Comparison of ENCODE assay signal across 8 mouse cellular contexts in genomic region chr3:95687168-95687523, GRCm38 (mm10). TPM values are rescaled to one million over a fixed set of nuclear protein-coding genes. Genes with fewer than 3 reads are reported as not detected.
DNase-seq lines count a peak whose midpoint lies in the region; ATAC-seq and TF ChIP-seq lines count a peak whose summit lies in the region.

No protein-coding gene starts in this region.

- H3K4me3 ChIP-seq in left cerebral cortex, adult 2 months, result peak overlapping the region; percentile 50
- H3K4me3 ChIP-seq in forebrain, embryonic 11.5 days (ENCODE audit: low read depth, low read length), result peak overlapping the region; percentile 25
- peak overlapping the region; percentile 60 for H3K4me3 ChIP-seq in limb, embryonic 10.5 days
- peak overlapping the region; percentile 40 for H3K4me3 ChIP-seq in neural tube, embryonic 13.5 days

- H3K9ac ChIP-seq in forebrain, embryonic 11.5 days (ENCODE audit: low read length), result peak overlapping the region; percentile 37; the same call in 1 of the 2 replicates
- peak overlapping the region; percentile 64 for H3K9ac ChIP-seq in neural tube, embryonic 13.5 days

- peaks cover 9% of the 10 kb centered on the region for H3K4me1 ChIP-seq in forebrain, embryonic 11.5 days (replicated peaks; ENCODE audit: control insufficient read depth, insufficient read depth, low read length)
- H3K4me1 ChIP-seq in limb, embryonic 10.5 days, result peaks cover 64% of the 10 kb centered on the region
- H3K4me1 ChIP-seq in neural tube, embryonic 13.5 days (replicated peaks), result peaks cover 32% of the 10 kb centered on the region

- no peak for TF ChIP-seq CTCF in left cerebral cortex, adult 2 months (IDR thresholded peaks at IDR 0.05)

- WGBS in forebrain, embryonic 11.5 days, result 10% methylated on average over 4 of the region's 4 CpGs
- 10% methylated on average over 4 of the region's 4 CpGs for WGBS in limb, embryonic 10.5 days
- WGBS in neural tube, embryonic 13.5 days, result 10% methylated on average over 4 of the region's 4 CpGs

- H3K9me3 ChIP-seq in forebrain, embryonic 11.5 days (ENCODE audit: control insufficient read depth, low read length), result no peaks in the 10 kb centered on the region
- no peaks in the 10 kb centered on the region for H3K9me3 ChIP-seq in limb, embryonic 10.5 days (replicated peaks)
- no peaks in the 10 kb centered on the region for H3K9me3 ChIP-seq in neural tube, embryonic 13.5 days

- no peaks in the 10 kb centered on the region for H3K36me3 ChIP-seq in forebrain, embryonic 11.5 days (ENCODE audit: control insufficient read depth, insufficient read depth, low read length)
- H3K36me3 ChIP-seq in limb, embryonic 10.5 days, result 0 out of 2 replicates have a peak, but pooled peaks cover 5% of the 10 kb centered on the region
- H3K36me3 ChIP-seq in neural tube, embryonic 13.5 days, result peaks cover 3% of the 10 kb centered on the region; the same call in 1 of the 2 replicates

- H3K27ac ChIP-seq in left cerebral cortex, adult 2 months, result no peak overlapping the region; the same call in 1 of the 2 replicates
- no peak overlapping the region for H3K27ac ChIP-seq in forebrain, embryonic 11.5 days (ENCODE audit: low read depth, low read length)
- H3K27ac ChIP-seq in limb, embryonic 10.5 days, result peak overlapping the region; percentile 30; the same call in 1 of the 2 replicates
- no peak overlapping the region for H3K27ac ChIP-seq in neural tube, embryonic 13.5 days (replicated peaks)

- no peak for DNase-seq in left cerebral cortex, adult 2 months (ENCODE audit: extremely low spot score in 1 of 2, low spot score in 2 of 2)
- DNase-seq in left cerebral cortex, adult 11 months (ENCODE audit: low spot score), result no peak
- no peak for DNase-seq in forebrain, embryonic 11.5 days (ENCODE audit: low spot score)
- DNase-seq in limb, embryonic 10.5 days (ENCODE audit: low spot score), result no peak
- DNase-seq in cerebellum, postnatal 36 days, result no peak
- no peak for DNase-seq in spleen, postnatal 36 days (ENCODE audit: low spot score in 2 of 2)
- no peak for DNase-seq in ovary, adult 18-20 months (ENCODE audit: low spot score)

- H3K4me2 ChIP-seq in forebrain, embryonic 11.5 days (ENCODE audit: low read depth, low read length, severe bottlenecking), result peak overlapping the region; percentile 69
- H3K4me2 ChIP-seq in neural tube, embryonic 13.5 days, result peak overlapping the region; percentile 74

- intact Hi-C loops in left cerebral cortex, adult 2 months (cut with DNase I), result no loop called here

- peak; percentile 35 for ATAC-seq in forebrain, embryonic 11.5 days (replicated peaks; ENCODE audit: low FRiP score)
- ATAC-seq in neural tube, embryonic 13.5 days (ENCODE audit: low read depth), result 0 out of 2 replicates have a peak, but pooled peaks have one; percentile 14

- peaks cover 2% of the 10 kb centered on the region; the same call in 1 of the 2 replicates for H3K27me3 ChIP-seq in forebrain, embryonic 11.5 days (ENCODE audit: control insufficient read depth, insufficient read depth, low read length)
- H3K27me3 ChIP-seq in limb, embryonic 10.5 days (ENCODE audit: low read depth, poor library complexity, severe bottlenecking), result peaks cover 40% of the 10 kb centered on the region
- H3K27me3 ChIP-seq in neural tube, embryonic 13.5 days, result no peaks in the 10 kb centered on the region

RNA-seq across cellular contexts. Expression of gene Adamtsl4, which starts 0.6 kb away (rescaled TPM):
- total RNA-seq in left cerebral cortex, adult 2 months (2021), result 1 to 10 TPM; 6.8 to 7.7 TPM
- 0.64 and 1.6 TPM in 2 replicates for polyA plus RNA-seq in forebrain, embryonic 11.5 days (2014; fragmentation: Nextera tagmentation; extraction: Ambion mirVana)
- 0.63 and 0.77 TPM in 2 replicates for polyA plus RNA-seq in limb, embryonic 10.5 days (2016; fragmentation: Nextera tagmentation; extraction: Ambion mirVana)
- 0.71 and 1.4 TPM in 2 replicates for polyA plus RNA-seq in neural tube, embryonic 13.5 days (2015; fragmentation: Nextera tagmentation; extraction: Ambion mirVana)

RNA-seq across cellular contexts. Expression of gene Mcl1, which starts 28.6 kb away (rescaled TPM):
- total RNA-seq in left cerebral cortex, adult 2 months (2021), result 10 to 100 TPM; 52.7 to 60.9 TPM
- 66.8 and 69.9 TPM in 2 replicates for polyA plus RNA-seq in forebrain, embryonic 11.5 days (2014; fragmentation: Nextera tagmentation; extraction: Ambion mirVana)
- 49.7 and 52.1 TPM in 2 replicates for polyA plus RNA-seq in limb, embryonic 10.5 days (2016; fragmentation: Nextera tagmentation; extraction: Ambion mirVana)
- polyA plus RNA-seq in neural tube, embryonic 13.5 days (2015; fragmentation: Nextera tagmentation; extraction: Ambion mirVana), result 57.1 and 58.8 TPM in 2 replicates

RNA-seq across cellular contexts. Expression of gene Ecm1, which starts 52.2 kb away (rescaled TPM):
- 10 to 100 TPM in 1 of 2 experiments, 1 to 10 TPM in 1; 9.2 to 11.3 TPM for total RNA-seq in left cerebral cortex, adult 2 months (2021)
- 17.2 and 19.4 TPM in 2 replicates for polyA plus RNA-seq in forebrain, embryonic 11.5 days (2014; fragmentation: Nextera tagmentation; extraction: Ambion mirVana)
- polyA plus RNA-seq in limb, embryonic 10.5 days (2016; fragmentation: Nextera tagmentation; extraction: Ambion mirVana), result 7.5 and 11.1 TPM in 2 replicates
- polyA plus RNA-seq in neural tube, embryonic 13.5 days (2015; fragmentation: Nextera tagmentation; extraction: Ambion mirVana), result 13.1 and 16.6 TPM in 2 replicates
